Mouse (Mus musculus): ENCODE results near the gene Wfdc6b.

GRCm38 (mm10) chr2:164638696-164639095, 25.4 kb downstream of the Wfdc6b start, which contains the start of gene Wfdc16:
- no peak for TF ChIP-seq CTCF (IDR thresholded peaks at IDR 0.05; ENCODE audit: low read depth)
- no peak for TF ChIP-seq EP300 (IDR thresholded peaks at IDR 0.05; ENCODE audit: low read depth)

All from liver, embryonic 14.5 days (tissue).